Mouse (Mus musculus) cerebellum, postnatal 25 days (tissue): ENCODE results near the gene Ckap4.
"Not testable (repeated sequence)": the region's sequence is repeated elsewhere in the genome, so short reads cannot be mapped to it uniquely, and the experiment has no call there.

ENCODE experiments used
- DNase-seq, 2 experiments: peaks; one replicate each; pipeline ENCODE4 v3.0.0; 2021; ENCODE audit warnings: mixed read lengths in 2 of 2

Gene Ckap4

GRCm38 (mm10) chr10:84496805-84497204, 37.1 kb downstream of the Ckap4 start:
- DNase-seq, result no peak

- DNase-seq, result no peak
Observed at GRCm38 (mm10) chr10:84494432-84494831, 39.4 kb downstream of the Ckap4 start.

- no peak for DNase-seq
Observed at GRCm38 (mm10) chr10:84490115-84490514, 43.7 kb downstream of the Ckap4 start.

- peak; percentile 35 to 58 for DNase-seq
Observed at GRCm38 (mm10) chr10:84488315-84488714, 45.5 kb downstream of the Ckap4 start.

- no peak for DNase-seq
Observed at GRCm38 (mm10) chr10:84484661-84485060, 49.2 kb downstream of the Ckap4 start.

GRCm38 (mm10) chr10:84483553-84483952, 50.3 kb downstream of the Ckap4 start:
- DNase-seq, result no peak

GRCm38 (mm10) chr10:84483069-84483468, 50.8 kb downstream of the Ckap4 start:
- DNase-seq, result no peak

- not testable (repeated sequence) for DNase-seq
Observed at GRCm38 (mm10) chr10:84482418-84482817, 51.4 kb downstream of the Ckap4 start.

- DNase-seq, result no peak
Observed at GRCm38 (mm10) chr10:84481327-84481671, 52.6 kb downstream of the Ckap4 start.

- DNase-seq, result peak; percentile 16 to 27
Observed at GRCm38 (mm10) chr10:84480667-84481326, 53.1 kb downstream of the Ckap4 start.

- DNase-seq, result no peak
Observed at GRCm38 (mm10) chr10:84480146-84480545, 53.7 kb downstream of the Ckap4 start.

- no peak for DNase-seq
Observed at GRCm38 (mm10) chr10:84477613-84478076, 56.2 kb downstream of the Ckap4 start.

- no peak for DNase-seq
Observed at GRCm38 (mm10) chr10:84477045-84477612, 56.7 kb downstream of the Ckap4 start.
